Mouse (Mus musculus) thymus, adult 2 months (tissue): ENCODE data around the gene Xrra1.

Experiments used
- CTCF ChIP-seq: fragments of 200-500 bp; IDR thresholded peaks from 2 replicates; pipeline ENCODE4 v1.5.1; 2012; ENCODE audit warnings: mild to moderate bottlenecking, control low read depth, low read length, moderate library complexity, borderline replicate concordance; ENCODE audit not compliant: control insufficient read depth, poor library complexity, insufficient read depth; ENCODE audit errors: extremely low read depth
- POLR2A ChIP-seq: fragments of 200-500 bp; IDR thresholded peaks from 2 replicates; pipeline ENCODE4 v1.6.1; 2012; ENCODE audit warnings: mild to moderate bottlenecking, low read length, control low read depth, moderate library complexity; ENCODE audit not compliant: control insufficient read depth, poor library complexity, insufficient read depth; ENCODE audit errors: extremely low read depth

GRCm38 (mm10) chr7:99893967-99894366 lies 35.1 kb downstream of the Xrra1 start:
- TF ChIP-seq CTCF = no peak
- TF ChIP-seq POLR2A = no peak
